Mouse (Mus musculus): ENCODE data around the gene Gfod2. TPM values are rescaled to one million over a fixed set of nuclear protein-coding genes. Genes with fewer than 3 reads are reported as not detected.
A peak's percentile ranks its signal among the peaks of the same experiment; 100 is the strongest.

Gfod2 gene
- polyA plus RNA-seq (2012; ENCODE audit: insufficient read depth, insufficient read length, missing spikeins) = 4.0 and 4.1 TPM in 2 replicates

- Histone ChIP-seq H3K4me1 (ENCODE audit: control insufficient read depth, insufficient read depth, insufficient read length, low read length) (0 out of 2 replicates have a peak, but pooled peaks cover 5% of the 10 kb centered on the region), H3K27ac (replicated peaks; ENCODE audit: low read depth, low read length) (peak within 1 kb of the TSS; percentile 11; the same call in 1 of the 2 replicates), H3K4me3 (ENCODE audit: insufficient read depth, low read depth, low read length) (peak within 1 kb of the TSS; percentile 94)
These were observed at the start of gene Gfod2 for GRCm38 (mm10) chr8:105758277-105759108. Gene Gfod2, minus strand, starts transcription at chr8:105758664.

- 0 out of 2 replicates have a peak overlapping the region, but pooled peaks have one; percentile 7 for H3K27ac ChIP-seq (replicated peaks; ENCODE audit: low read depth, low read length)
- peaks cover 32% of the 10 kb centered on the region for H3K4me1 ChIP-seq (ENCODE audit: control insufficient read depth, insufficient read depth, insufficient read length, low read length)
- no peak overlapping the region for H3K4me3 ChIP-seq (ENCODE audit: insufficient read depth, low read depth, low read length)
These were observed 49.3 kb upstream of the Gfod2 start for GRCm38 (mm10) chr8:105807766-105808165.

- H3K4me3 ChIP-seq (ENCODE audit: insufficient read depth, low read depth, low read length) = no peak overlapping the region
- H3K27ac ChIP-seq (replicated peaks; ENCODE audit: low read depth, low read length) = no peak overlapping the region
- H3K4me1 ChIP-seq (ENCODE audit: control insufficient read depth, insufficient read depth, insufficient read length, low read length) = peaks cover 22% of the 10 kb centered on the region
These were observed 47.5 kb upstream of the Gfod2 start for GRCm38 (mm10) chr8:105805964-105806363.

- Histone ChIP-seq H3K4me1 (ENCODE audit: control insufficient read depth, insufficient read depth, insufficient read length, low read length) (peaks cover 18% of the 10 kb centered on the region), H3K27ac (replicated peaks; ENCODE audit: low read depth, low read length) (no peak overlapping the region), H3K4me3 (ENCODE audit: insufficient read depth, low read depth, low read length) (no peak overlapping the region)
These were observed 46.9 kb upstream of the Gfod2 start for GRCm38 (mm10) chr8:105805346-105805745.

- H3K4me1 ChIP-seq (ENCODE audit: control insufficient read depth, insufficient read depth, insufficient read length, low read length) = peaks cover 18% of the 10 kb centered on the region
- no peak overlapping the region for H3K27ac ChIP-seq (replicated peaks; ENCODE audit: low read depth, low read length)
- no peak overlapping the region for H3K4me3 ChIP-seq (ENCODE audit: insufficient read depth, low read depth, low read length)
These were observed 46.3 kb upstream of the Gfod2 start for GRCm38 (mm10) chr8:105804797-105805196.

GRCm38 (mm10) chr8:105801153-105801904, 42.9 kb upstream of the Gfod2 start:
- H3K27ac ChIP-seq (replicated peaks; ENCODE audit: low read depth, low read length) = no peak overlapping the region

GRCm38 (mm10) chr8:105799091-105799812, 40.8 kb upstream of the Gfod2 start:
- peaks cover 12% of the 10 kb centered on the region; the same call in 1 of the 2 replicates for H3K4me1 ChIP-seq (ENCODE audit: control insufficient read depth, insufficient read depth, insufficient read length, low read length)
- H3K4me3 ChIP-seq (ENCODE audit: insufficient read depth, low read depth, low read length) = no peak overlapping the region
- H3K27ac ChIP-seq (replicated peaks; ENCODE audit: low read depth, low read length) = no peak overlapping the region

More at GRCm38 (mm10) chr8:105801153-105801904, 42.9 kb upstream of the Gfod2 start:
- Histone ChIP-seq H3K4me3 (ENCODE audit: insufficient read depth, low read depth, low read length) (no peak overlapping the region), H3K4me1 (ENCODE audit: control insufficient read depth, insufficient read depth, insufficient read length, low read length) (peaks cover 12% of the 10 kb centered on the region)

DNA sequence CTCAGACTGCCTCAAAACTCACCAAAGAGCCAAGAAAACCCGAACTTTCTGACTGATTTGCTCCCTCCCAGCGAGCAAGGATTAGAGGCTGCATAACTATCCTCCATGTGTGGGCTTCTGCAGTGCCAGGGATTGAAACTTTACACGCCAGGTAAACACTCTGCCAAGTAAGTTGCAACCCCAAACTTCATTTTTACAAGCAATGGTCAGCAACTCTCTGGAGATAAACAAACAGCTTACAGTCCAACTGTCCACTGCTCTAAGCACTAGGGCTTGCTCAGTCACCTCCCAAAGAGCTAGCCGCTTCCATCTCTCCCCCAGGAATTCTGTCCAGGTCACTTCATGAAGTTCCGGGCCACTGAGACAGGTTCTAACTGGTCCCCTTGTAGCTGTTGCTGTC, 39.9 kb upstream of the Gfod2 start:
- H3K27ac ChIP-seq (replicated peaks; ENCODE audit: low read depth, low read length) = 0 out of 2 replicates have a peak overlapping the region, but pooled peaks have one; percentile 27

DNA sequence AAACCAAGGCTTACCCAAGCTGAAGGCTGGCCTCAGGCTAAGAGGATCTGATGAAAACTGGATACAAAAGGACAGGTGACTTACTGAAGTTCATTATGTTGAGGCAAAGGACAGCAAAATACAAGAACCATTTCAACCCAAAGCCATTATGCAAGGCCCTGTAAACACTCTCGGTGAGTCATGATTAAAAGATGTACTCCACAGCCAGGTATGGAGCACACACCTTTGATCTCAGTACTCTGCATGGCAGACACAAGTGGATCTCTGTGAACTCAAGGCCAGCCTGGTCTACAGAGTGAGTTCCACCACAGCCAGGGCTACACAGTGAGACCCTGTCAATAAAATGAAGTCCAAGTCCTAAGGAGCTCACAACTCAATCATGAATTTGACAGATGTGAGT, 37.3 kb upstream of the Gfod2 start:
- Histone ChIP-seq H3K4me3 (ENCODE audit: insufficient read depth, low read depth, low read length) (no peak overlapping the region), H3K4me1 (ENCODE audit: control insufficient read depth, insufficient read depth, insufficient read length, low read length) (peaks cover 12% of the 10 kb centered on the region; the same call in 1 of the 2 replicates), H3K27ac (replicated peaks; ENCODE audit: low read depth, low read length) (no peak overlapping the region)

More for the DNA sequence above, 39.9 kb upstream of the Gfod2 start:
- Histone ChIP-seq H3K4me1 (ENCODE audit: control insufficient read depth, insufficient read depth, insufficient read length, low read length) (peaks cover 12% of the 10 kb centered on the region; the same call in 1 of the 2 replicates), H3K4me3 (ENCODE audit: insufficient read depth, low read depth, low read length) (no peak overlapping the region)

- peaks cover 6% of the 10 kb centered on the region for H3K4me1 ChIP-seq (ENCODE audit: control insufficient read depth, insufficient read depth, insufficient read length, low read length)
- no peak overlapping the region for H3K4me3 ChIP-seq (ENCODE audit: insufficient read depth, low read depth, low read length)
- no peak overlapping the region for H3K27ac ChIP-seq (replicated peaks; ENCODE audit: low read depth, low read length)
These were observed 35.6 kb upstream of the Gfod2 start for GRCm38 (mm10) chr8:105794009-105794598.

DNA sequence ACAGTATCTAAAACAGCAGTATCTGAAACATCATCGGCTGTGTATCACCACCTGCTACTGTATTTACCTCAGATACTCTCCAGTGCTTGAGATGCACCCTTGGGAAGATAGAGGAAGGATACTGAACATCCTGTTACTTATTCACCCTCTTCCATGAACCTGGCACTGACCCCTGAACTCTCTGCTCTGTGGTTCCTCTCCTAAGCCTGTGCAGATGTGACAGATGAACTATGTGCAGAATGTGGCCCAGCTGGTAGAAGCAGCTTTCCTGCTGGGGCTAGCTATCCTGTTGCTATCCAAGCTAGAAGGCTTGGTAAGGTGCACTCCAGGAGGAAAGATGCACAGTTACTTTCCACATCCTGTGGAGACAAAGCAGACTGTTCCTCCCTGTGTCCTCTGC, 34.9 kb upstream of the Gfod2 start:
- Histone ChIP-seq H3K4me3 (ENCODE audit: insufficient read depth, low read depth, low read length) (no peak overlapping the region), H3K27ac (replicated peaks; ENCODE audit: low read depth, low read length) (no peak overlapping the region), H3K4me1 (ENCODE audit: control insufficient read depth, insufficient read depth, insufficient read length, low read length) (no peaks in the 10 kb centered on the region; the same call in none of the 2 replicates)

GRCm38 (mm10) chr8:105789626-105790025, 31.2 kb upstream of the Gfod2 start:
- Histone ChIP-seq H3K27ac (replicated peaks; ENCODE audit: low read depth, low read length) (no peak overlapping the region), H3K4me1 (ENCODE audit: control insufficient read depth, insufficient read depth, insufficient read length, low read length) (no peaks in the 10 kb centered on the region; the same call in none of the 2 replicates), H3K4me3 (ENCODE audit: insufficient read depth, low read depth, low read length) (no peak overlapping the region)

- H3K4me1 ChIP-seq (ENCODE audit: control insufficient read depth, insufficient read depth, insufficient read length, low read length) = no peaks in the 10 kb centered on the region; the same call in none of the 2 replicates
- no peak overlapping the region for H3K4me3 ChIP-seq (ENCODE audit: insufficient read depth, low read depth, low read length)
- no peak overlapping the region for H3K27ac ChIP-seq (replicated peaks; ENCODE audit: low read depth, low read length)
These were observed 30.5 kb upstream of the Gfod2 start for GRCm38 (mm10) chr8:105788927-105789326.

- Histone ChIP-seq H3K27ac (replicated peaks; ENCODE audit: low read depth, low read length) (no peak overlapping the region), H3K4me1 (ENCODE audit: control insufficient read depth, insufficient read depth, insufficient read length, low read length) (no peaks in the 10 kb centered on the region; the same call in none of the 2 replicates), H3K4me3 (ENCODE audit: insufficient read depth, low read depth, low read length) (no peak overlapping the region)
These were observed 29.8 kb upstream of the Gfod2 start for GRCm38 (mm10) chr8:105788241-105788640.

Measured in brown adipose tissue, adult 24 weeks (tissue).